9 mouse cellular contexts compared by ENCODE assay signal in the genomic region with DNA sequence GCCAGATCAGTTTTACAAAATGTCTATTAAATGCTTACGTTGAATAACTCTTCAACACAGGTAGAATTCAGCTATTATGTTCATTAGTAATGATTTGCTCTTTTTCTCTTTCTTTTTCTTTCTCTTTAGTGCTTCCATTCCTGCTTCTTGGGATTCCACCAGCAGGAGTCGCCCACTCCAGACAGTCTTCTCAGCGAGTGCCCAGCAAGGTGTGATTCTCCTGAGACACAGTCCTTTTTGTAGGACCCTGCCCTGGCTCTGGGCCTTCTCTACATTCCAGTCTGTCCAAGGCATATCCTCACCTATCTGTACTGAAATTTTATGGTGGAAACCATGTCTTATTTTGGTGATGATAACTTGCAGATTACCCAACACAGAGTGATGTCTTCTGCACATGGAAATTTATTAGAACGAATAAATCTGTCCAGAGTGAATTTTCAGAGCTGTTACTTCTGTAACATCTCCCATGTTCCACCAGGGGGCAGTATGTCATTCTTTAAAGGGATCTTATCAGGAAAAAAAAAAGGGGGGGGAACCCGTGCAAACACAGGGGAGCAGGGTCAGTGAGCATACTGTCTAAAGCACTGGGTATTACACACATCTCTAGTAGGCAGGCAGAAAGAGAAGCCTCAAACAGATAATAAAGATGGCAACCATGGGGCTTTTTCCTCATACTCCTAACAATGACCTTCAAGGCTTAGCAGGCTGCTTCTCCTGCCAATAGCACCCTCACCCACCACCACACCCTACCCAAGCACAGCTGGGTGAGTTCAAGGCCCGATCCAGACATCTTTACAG. TPM values are rescaled to one million over a fixed set of nuclear protein-coding genes. Genes with fewer than 3 reads are reported as not detected.
A peak's percentile ranks its signal among the peaks of the same experiment; 100 is the strongest.
DNase-seq lines count a peak whose midpoint lies in the region; ATAC-seq and TF ChIP-seq lines count a peak whose summit lies in the region.
"Had no signal": no experiment of that assay in that cellular context is flagged by ENCODE, and none has a peak within 500 bp of the region (broad histone marks: within the 10 kb centered on the region; RNA-seq: fewer than 3 reads in every experiment).

No protein-coding gene starts in this region.

- 36% methylated on average over 6 of the region's 6 CpGs for WGBS in heart, adult 2 months
- 33% methylated on average over 6 of the region's 6 CpGs for WGBS in intestine, embryonic 14.5 days

- no peak for TF ChIP-seq EP300 in heart, adult 2 months (IDR thresholded peaks at IDR 0.05; ENCODE audit: insufficient read depth, low read depth, low read length)

- intact Hi-C loops in heart, adult 2 months (cut with DNase I), result loop anchor here (2.0 to 5.0 kb wide), 5 partner anchors 39 to 379 kb away; partner anchors contain the start of gene Lurap1l
- intact Hi-C loops in heart, postnatal 25 days (cut with DNase I), result loop anchor here (5.0 to 10.0 kb wide), 5 partner anchors 39 to 304 kb away; partner anchors contain the start of gene Lurap1l

- H3K79me2 ChIP-seq in heart, adult 2 months (replicated peaks; ENCODE audit: control insufficient read depth, insufficient read depth, low read length), result no peaks in the 10 kb centered on the region

- H3K27me3 ChIP-seq in heart, adult 2 months (ENCODE audit: control insufficient read depth, insufficient read depth, low read length), result no peaks in the 10 kb centered on the region; the same call in 1 of the 2 replicates
- H3K27me3 ChIP-seq in intestine, embryonic 14.5 days (replicated peaks; ENCODE audit: control insufficient read depth, insufficient read depth, low read length), result no peaks in the 10 kb centered on the region
- H3K27me3 ChIP-seq: heart, embryonic 15.5 days had no signal

- TF ChIP-seq POLR2A in heart, adult 2 months (IDR thresholded peaks at IDR 0.05; ENCODE audit: insufficient read depth, low read depth, low read length), result no peak

- H3K9me3 ChIP-seq in intestine, embryonic 14.5 days (ENCODE audit: control insufficient read depth, low read length), result no peaks in the 10 kb centered on the region
- H3K9me3 ChIP-seq: heart, embryonic 15.5 days had no signal

- H3K4me1 ChIP-seq in heart, adult 2 months (ENCODE audit: control insufficient read depth, insufficient read depth, low read length), result no peaks in the 10 kb centered on the region
- 0 out of 2 replicates have a peak, but pooled peaks cover 3% of the 10 kb centered on the region for H3K4me1 ChIP-seq in intestine, embryonic 14.5 days (replicated peaks; ENCODE audit: control insufficient read depth, insufficient read depth, low read length)
- H3K4me1 ChIP-seq: heart, embryonic 15.5 days had no signal

- H3K36me3 ChIP-seq in heart, adult 2 months (ENCODE audit: control insufficient read depth, insufficient read depth, low read length), result no peaks in the 10 kb centered on the region
- H3K36me3 ChIP-seq in intestine, embryonic 14.5 days (ENCODE audit: control insufficient read depth, insufficient read depth, low read length), result no peaks in the 10 kb centered on the region
- H3K36me3 ChIP-seq: heart, embryonic 15.5 days had no signal

- peak; percentile 70 for TF ChIP-seq CTCF in heart, adult 2 months (IDR thresholded peaks at IDR 0.05)

- H3K4me3 ChIP-seq in heart, adult 2 months, result no peak overlapping the region
- no peak overlapping the region for H3K4me3 ChIP-seq in intestine, embryonic 14.5 days (ENCODE audit: low read depth, low read length)
- H3K4me3 ChIP-seq: heart, embryonic 15.5 days had no signal

- no peak overlapping the region for H3K4me2 ChIP-seq in intestine, embryonic 14.5 days (ENCODE audit: low read length)
- H3K4me2 ChIP-seq: heart, embryonic 15.5 days had no signal

- no peak overlapping the region for H3K27ac ChIP-seq in heart, adult 2 months
- no peak overlapping the region for H3K27ac ChIP-seq in intestine, embryonic 14.5 days (ENCODE audit: low read depth)
- H3K27ac ChIP-seq: heart, embryonic 15.5 days had no signal

- ATAC-seq in intestine, embryonic 14.5 days (replicated peaks; ENCODE audit: low FRiP score, low TSS enrichment, low read depth), result no peak

- H3K9ac ChIP-seq in heart, adult 2 months (ENCODE audit: low read depth, low read length), result no peak overlapping the region
- no peak overlapping the region for H3K9ac ChIP-seq in intestine, embryonic 14.5 days (ENCODE audit: low read length)
- H3K9ac ChIP-seq: heart, embryonic 15.5 days had no signal

- DNase-seq in heart, adult 2 months, result peak in 1 of 2 experiments; percentile 15
- DNase-seq in heart, postnatal 25 days (ENCODE audit: low spot score), result no peak
- peak; percentile 90 for DNase-seq in Muller cell, postnatal 12 days (ENCODE audit: inconsistent ontology term)
- DNase-seq in intestine, embryonic 14.5 days (ENCODE audit: low spot score), result peak; percentile 61
- DNase-seq in lung, postnatal 36 days, result peak; percentile 64
- no peak for DNase-seq in right cerebral cortex, postnatal 14 days
- DNase-seq in gastrocnemius, adult 8-10 months (ENCODE audit: low spot score in 2 of 2), result no peak
- DNase-seq in urinary bladder, postnatal 25 days (ENCODE audit: low spot score), result no peak

RNA-seq across cellular contexts. Expression of gene Lurap1l, which starts 37.4 kb away (rescaled TPM):
- total RNA-seq in heart, adult 2 months (2021), result 1 to 10 TPM; 1.2 to 1.3 TPM
- 2.0 and 2.3 TPM in 2 replicates for polyA plus RNA-seq in heart, adult 2 months (2012; rRNA removed)
- 1 to 10 TPM; 2.0 to 2.1 TPM for total RNA-seq in heart, postnatal 25 days (2021)
- 13.7 and 15.5 TPM in 2 replicates for polyA plus RNA-seq in intestine, embryonic 14.5 days (2014; fragmentation: Nextera tagmentation; extraction: Ambion mirVana)
- total RNA-seq in gastrocnemius, adult 8-10 months (2022), result under 1 TPM; 0.60 to 0.64 (median 0.62) TPM

RNA-seq across cellular contexts. Expression of gene Tyrp1, which starts 39.1 kb away (rescaled TPM):
- under 1 TPM; 0.10 to 0.11 TPM for total RNA-seq in heart, adult 2 months (2021)
- 0.06 and 0.10 TPM in 2 replicates for polyA plus RNA-seq in heart, adult 2 months (2012; rRNA removed)
- total RNA-seq in heart, postnatal 25 days (2021), result under 1 TPM in 1 of 2 experiments, not detected in 1; 0.08 TPM
- polyA plus RNA-seq in intestine, embryonic 14.5 days (2014; fragmentation: Nextera tagmentation; extraction: Ambion mirVana), result not detected in 2 replicates
- not detected for total RNA-seq in gastrocnemius, adult 8-10 months (2022)

Comparison
In these comparisons a context has a peak if more than half of its experiments do, and no peak if none do; other contexts are left out.
1. DNase-seq: peak in Muller cell, postnatal 12 days (single experiment), intestine, embryonic 14.5 days (single experiment) and lung, postnatal 36 days (single experiment); none in heart, postnatal 25 days (single experiment), right cerebral cortex, postnatal 14 days (single experiment), gastrocnemius, adult 8-10 months (0 of 2) and urinary bladder, postnatal 25 days (single experiment).